ENCODE assay signal across 8 mouse cellular contexts in genomic region chr10:71237516-71238239, GRCm38 (mm10). TPM values are rescaled to one million over a fixed set of nuclear protein-coding genes. Genes with fewer than 3 reads are reported as not detected.
DNase-seq lines count a peak whose midpoint lies in the region; ATAC-seq and TF ChIP-seq lines count a peak whose summit lies in the region.

No protein-coding gene starts in this region.

- peaks cover 24% of the 10 kb centered on the region for H3K36me3 ChIP-seq in heart, embryonic 15.5 days
- H3K36me3 ChIP-seq in liver, embryonic 14.5 days (replicated peaks; ENCODE audit: control insufficient read depth, insufficient read depth, low read depth), result peaks cover 24% of the 10 kb centered on the region
- no peaks in the 10 kb centered on the region for H3K36me3 ChIP-seq in neural tube, embryonic 11.5 days (ENCODE audit: control insufficient read depth, insufficient read depth, low read length)
- H3K36me3 ChIP-seq in stomach, postnatal 0 days (ENCODE audit: control insufficient read depth, insufficient read depth, low read length), result no peaks in the 10 kb centered on the region

- peak; percentile 96 for DNase-seq in CD4-positive, CD25-positive, alpha-beta regulatory T cell, adult 2 months (ENCODE audit: low read depth, low spot score)
- DNase-seq in fibroblast of lung, adult 2 months (ENCODE audit: low read depth), result peak; percentile 70
- DNase-seq in kidney, postnatal 25 days, result peak; percentile 96 to 97
- DNase-seq in liver, embryonic 14.5 days (ENCODE audit: low read depth in 3 of 3, low spot score in 3 of 3), result peak; percentile 83 to 86 (median 84)
- DNase-seq in neural tube, embryonic 11.5 days (ENCODE audit: low spot score), result peak; percentile 97
- peak; percentile 97 for DNase-seq in stomach, postnatal 0 days (ENCODE audit: low spot score)

- TF ChIP-seq CTCF in liver, embryonic 14.5 days (IDR thresholded peaks at IDR 0.05; ENCODE audit: low read depth), result peak; percentile 38; the same call in 1 of the 2 replicates
- TF ChIP-seq CTCF in stomach, postnatal 0 days (IDR thresholded peaks at IDR 0.05; ENCODE audit: low read depth), result peak; percentile 51

- peak overlapping the region; percentile 82 for H3K4me3 ChIP-seq in brown adipose tissue, adult 24 weeks (ENCODE audit: insufficient read depth, low read depth, low read length)
- peak overlapping the region; percentile 93 for H3K4me3 ChIP-seq in heart, embryonic 15.5 days
- H3K4me3 ChIP-seq in liver, embryonic 14.5 days (ENCODE audit: insufficient read depth in 1 of 2, low read depth in 2 of 2, low read length in 2 of 2), result peak overlapping the region; percentile 85 to 92
- peak overlapping the region; percentile 86 for H3K4me3 ChIP-seq in neural tube, embryonic 11.5 days (ENCODE audit: low read depth, low read length)
- H3K4me3 ChIP-seq in stomach, postnatal 0 days (ENCODE audit: low read depth, low read length), result peak overlapping the region; percentile 91

- H3K27ac ChIP-seq in brown adipose tissue, adult 24 weeks (replicated peaks; ENCODE audit: low read depth, low read length), result peak overlapping the region; percentile 17; the same call in 1 of the 2 replicates
- H3K27ac ChIP-seq in heart, embryonic 15.5 days, result peak overlapping the region; percentile 81
- H3K27ac ChIP-seq in liver, embryonic 14.5 days, result peak overlapping the region; percentile 5
- H3K27ac ChIP-seq in neural tube, embryonic 11.5 days (ENCODE audit: low read depth, low read length), result peak overlapping the region; percentile 46; the same call in 1 of the 2 replicates
- H3K27ac ChIP-seq in stomach, postnatal 0 days (replicated peaks), result peak overlapping the region; percentile 71

- peaks cover 4% of the 10 kb centered on the region; the same call in 1 of the 2 replicates for H3K27me3 ChIP-seq in heart, embryonic 15.5 days
- no peaks in the 10 kb centered on the region for H3K27me3 ChIP-seq in liver, embryonic 14.5 days (ENCODE audit: control insufficient read depth, insufficient read depth, low read length)
- no peaks in the 10 kb centered on the region for H3K27me3 ChIP-seq in neural tube, embryonic 11.5 days (ENCODE audit: control insufficient read depth, insufficient read depth, low read length)
- H3K27me3 ChIP-seq in stomach, postnatal 0 days (ENCODE audit: control insufficient read depth, insufficient read depth, low read length), result no peaks in the 10 kb centered on the region

- H3K9me3 ChIP-seq in heart, embryonic 15.5 days (replicated peaks), result no peaks in the 10 kb centered on the region
- no peaks in the 10 kb centered on the region for H3K9me3 ChIP-seq in liver, embryonic 14.5 days (ENCODE audit: control insufficient read depth, low read length)
- no peaks in the 10 kb centered on the region for H3K9me3 ChIP-seq in neural tube, embryonic 11.5 days (ENCODE audit: control insufficient read depth, low read length)
- H3K9me3 ChIP-seq in stomach, postnatal 0 days (ENCODE audit: control insufficient read depth, low read length), result no peaks in the 10 kb centered on the region

- ATAC-seq in heart, embryonic 15.5 days (replicated peaks; ENCODE audit: insufficient number of reproducible peaks, insufficient read depth, low FRiP score, low read depth), result peak; percentile 98
- ATAC-seq in liver, embryonic 14.5 days (ENCODE audit: insufficient read depth), result peak; percentile 97
- peak; percentile 99 for ATAC-seq in neural tube, embryonic 11.5 days (ENCODE audit: insufficient read depth, low FRiP score, low TSS enrichment)
- ATAC-seq in stomach, postnatal 0 days (ENCODE audit: low FRiP score, low TSS enrichment), result peak; percentile 99

- no peak for TF ChIP-seq EP300 in liver, embryonic 14.5 days (IDR thresholded peaks at IDR 0.05; ENCODE audit: low read depth)
- no peak for TF ChIP-seq EP300 in stomach, postnatal 0 days (optimal IDR thresholded peaks at IDR 0.05)

- H3K4me2 ChIP-seq in heart, embryonic 15.5 days, result peak overlapping the region; percentile 80
- H3K4me2 ChIP-seq in liver, embryonic 14.5 days (ENCODE audit: low read depth), result peak overlapping the region; percentile 80
- peak overlapping the region; percentile 81 for H3K4me2 ChIP-seq in neural tube, embryonic 11.5 days (ENCODE audit: low read depth)
- H3K4me2 ChIP-seq in stomach, postnatal 0 days (replicated peaks; ENCODE audit: low read depth), result peak overlapping the region; percentile 91

- peaks cover 2% of the 10 kb centered on the region; the same call in 1 of the 2 replicates for H3K4me1 ChIP-seq in brown adipose tissue, adult 24 weeks (ENCODE audit: control insufficient read depth, insufficient read depth, insufficient read length, low read length)
- H3K4me1 ChIP-seq in heart, embryonic 15.5 days (replicated peaks), result peaks cover 10% of the 10 kb centered on the region
- H3K4me1 ChIP-seq in liver, embryonic 14.5 days (replicated peaks; ENCODE audit: control insufficient read depth in 2 of 2, insufficient read depth in 2 of 2, low read length in 1 of 2), result peaks cover 6 to 8% of the 10 kb centered on the region in 2 experiments; a peak in 3 of 4 replicates
- no peaks in the 10 kb centered on the region for H3K4me1 ChIP-seq in neural tube, embryonic 11.5 days (ENCODE audit: control insufficient read depth, insufficient read depth, low read length)
- H3K4me1 ChIP-seq in stomach, postnatal 0 days (replicated peaks; ENCODE audit: control insufficient read depth, insufficient read depth), result no peaks in the 10 kb centered on the region

- H3K9ac ChIP-seq in heart, embryonic 15.5 days, result peak overlapping the region; percentile 96
- H3K9ac ChIP-seq in liver, embryonic 14.5 days (replicated peaks), result peak overlapping the region; percentile 75
- H3K9ac ChIP-seq in neural tube, embryonic 11.5 days (ENCODE audit: low read length), result peak overlapping the region; percentile 82
- H3K9ac ChIP-seq in stomach, postnatal 0 days (ENCODE audit: low read length), result peak overlapping the region; percentile 88

- under 1% methylated on average over 68 of the region's 68 CpGs for WGBS in heart, embryonic 15.5 days
- WGBS in liver, embryonic 14.5 days (ENCODE audit: insufficient replicate concordance), result under 1% methylated on average over 55 of the region's 68 CpGs
- WGBS in neural tube, embryonic 11.5 days, result under 1% methylated on average over 68 of the region's 68 CpGs
- WGBS in stomach, postnatal 0 days, result under 1% methylated on average over 66 of the region's 68 CpGs

RNA-seq across cellular contexts. Expression of gene Tfam, which starts 0.4 kb away (rescaled TPM):
- polyA plus RNA-seq in brown adipose tissue, adult 24 weeks (2012; ENCODE audit: insufficient read depth, insufficient read length, missing spikeins), result 44.8 and 63.6 TPM in 2 replicates
- 52.7 and 53.8 TPM in 2 replicates for polyA plus RNA-seq in heart, embryonic 15.5 days (2015; fragmentation: Nextera tagmentation; extraction: Ambion mirVana)
- polyA plus RNA-seq in liver, embryonic 14.5 days (2012; rRNA removed), result 7.2 and 14.4 TPM in 2 replicates
- polyA plus RNA-seq in liver, embryonic 14.5 days (2014; fragmentation: Nextera tagmentation; extraction: Ambion mirVana), result 31.1 and 33.2 TPM in 2 replicates
- polyA plus RNA-seq in neural tube, embryonic 11.5 days (2014; fragmentation: Nextera tagmentation; extraction: Ambion mirVana), result 75.5 and 80.6 TPM in 2 replicates
- polyA plus RNA-seq in stomach, postnatal 0 days (2015; fragmentation: Nextera tagmentation; extraction: Ambion mirVana), result 33.2 and 35.2 TPM in 2 replicates

RNA-seq across cellular contexts. Expression of gene Ube2d1, which starts 47.4 kb away (rescaled TPM):
- polyA plus RNA-seq in brown adipose tissue, adult 24 weeks (2012; ENCODE audit: insufficient read depth, insufficient read length, missing spikeins), result 14.9 and 20.1 TPM in 2 replicates
- polyA plus RNA-seq in heart, embryonic 15.5 days (2015; fragmentation: Nextera tagmentation; extraction: Ambion mirVana), result 52.4 and 53.9 TPM in 2 replicates
- polyA plus RNA-seq in liver, embryonic 14.5 days (2012; rRNA removed), result 6.9 and 7.3 TPM in 2 replicates
- polyA plus RNA-seq in liver, embryonic 14.5 days (2014; fragmentation: Nextera tagmentation; extraction: Ambion mirVana), result 6.8 and 7.0 TPM in 2 replicates
- polyA plus RNA-seq in neural tube, embryonic 11.5 days (2014; fragmentation: Nextera tagmentation; extraction: Ambion mirVana), result 195 and 199 TPM in 2 replicates
- polyA plus RNA-seq in stomach, postnatal 0 days (2015; fragmentation: Nextera tagmentation; extraction: Ambion mirVana), result 25.6 and 30.7 TPM in 2 replicates

Comparison
In these comparisons a context has a peak if more than half of its experiments do, and no peak if none do; other contexts are left out.
1. Peak in every context shown above with its lines: DNase-seq, ATAC-seq, H3K4me3 ChIP-seq and H3K27ac ChIP-seq.
2. H3K27ac ChIP-seq: peak in every context shown above with its lines; median percentile 81 in heart, embryonic 15.5 days; 71 in stomach, postnatal 0 days; 46 in neural tube, embryonic 11.5 days; 17 in brown adipose tissue, adult 24 weeks; 5 in liver, embryonic 14.5 days.